In the genomic region with DNA sequence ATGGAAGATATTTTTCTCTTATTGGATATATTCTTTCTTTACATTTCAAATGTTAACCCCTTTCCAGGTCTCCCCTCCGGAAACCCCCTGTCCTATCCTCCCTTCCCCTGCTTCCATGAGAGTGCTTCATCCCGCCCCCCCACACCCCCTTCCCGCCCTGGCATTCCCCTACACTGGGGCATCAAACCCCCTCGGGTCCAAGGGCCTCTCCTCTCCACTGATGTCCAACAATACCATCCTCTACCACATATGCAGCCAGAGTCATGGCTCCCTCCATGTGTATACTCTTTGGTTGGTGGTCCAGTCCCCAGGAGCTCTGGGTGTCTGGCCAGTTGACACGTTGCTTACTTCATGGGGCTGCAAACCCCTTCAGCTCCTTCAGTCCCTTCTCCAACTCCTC, we compare ENCODE assay signal across 13 mouse cellular contexts.
"Had no signal": no experiment of that assay in that cellular context is flagged by ENCODE, and none has a peak within 500 bp of the region (broad histone marks: within the 10 kb centered on the region; RNA-seq: fewer than 3 reads in every experiment).

No protein-coding gene starts in this region.

- H3K27me3 ChIP-seq: kidney, embryonic 15.5 days; limb, embryonic 13.5 days had no signal

- H3K4me3 ChIP-seq: kidney, embryonic 15.5 days; limb, embryonic 13.5 days had no signal

- H3K9me3 ChIP-seq: kidney, embryonic 15.5 days; limb, embryonic 13.5 days had no signal

- H3K9ac ChIP-seq: kidney, embryonic 15.5 days; limb, embryonic 13.5 days; lung, embryonic 14.5 days had no signal

- H3K4me1 ChIP-seq: kidney, embryonic 15.5 days; limb, embryonic 13.5 days had no signal

- H3K27ac ChIP-seq: kidney, embryonic 15.5 days; limb, embryonic 13.5 days had no signal

- H3K4me2 ChIP-seq: kidney, embryonic 15.5 days; limb, embryonic 13.5 days; lung, embryonic 14.5 days; midbrain, embryonic 11.5 days had no signal

- DNase-seq: kidney, adult 2 months; kidney, postnatal 36 days; layer of hippocampus, adult 9-11 months; layer of hippocampus, postnatal 36 days; lung, embryonic 14.5 days; lung, postnatal 10 days; lung, postnatal 4 days; retina, postnatal 1 day; right cerebral cortex, postnatal 14 days; thymus, postnatal 4 days had no signal
